Mouse (Mus musculus): ENCODE measurements at regions not wholly inside any gene's neighbourhood (a gene's known extent, or its start where the extent isn't known, plus 50 kb on each side); places are given as distances from the start of the nearest gene placed in this dataset.

GRCm38 (mm10) chr3:21835526-21835925, 240.9 kb upstream of the Tbl1xr1 start:
- ATAC-seq (ENCODE audit: insufficient number of reproducible peaks, insufficient read depth, low FRiP score, low TSS enrichment): no peak
- Histone ChIP-seq H3K36me3 (no peaks in the 10 kb centered on the region), H3K4me1 (no peaks in the 10 kb centered on the region), H3K27ac (no peak overlapping the region), H3K4me3 (no peak overlapping the region), H3K4me2 (replicated peaks) (no peak overlapping the region), H3K9ac (no peak overlapping the region), H3K27me3 (no peaks in the 10 kb centered on the region), H3K9me3 (no peaks in the 10 kb centered on the region)
- WGBS: 88% methylated on average over 1 of the region's 1 CpGs

GRCm38 (mm10) chr3:21837297-21837946, 239.0 kb upstream of the Tbl1xr1 start:
- ATAC-seq (ENCODE audit: insufficient number of reproducible peaks, insufficient read depth, low FRiP score, low TSS enrichment): no peak
- H3K36me3 ChIP-seq: no peaks in the 10 kb centered on the region
- H3K4me3 ChIP-seq: no peak overlapping the region
- H3K9me3 ChIP-seq: no peaks in the 10 kb centered on the region
- H3K27ac ChIP-seq: no peak overlapping the region
- no peaks in the 10 kb centered on the region for H3K27me3 ChIP-seq
- no peak overlapping the region for H3K4me2 ChIP-seq (replicated peaks)
- H3K4me1 ChIP-seq: no peaks in the 10 kb centered on the region
- H3K9ac ChIP-seq: no peak overlapping the region
- whole genome bisulfite sequencing: 72% methylated on average over 4 of the region's 4 CpGs

- WGBS: 56% methylated on average over 5 of the region's 5 CpGs
- no peak for ATAC-seq (ENCODE audit: insufficient number of reproducible peaks, insufficient read depth, low FRiP score, low TSS enrichment)
- Histone ChIP-seq H3K9ac (no peak overlapping the region), H3K27ac (no peak overlapping the region), H3K4me2 (replicated peaks) (no peak overlapping the region), H3K9me3 (no peaks in the 10 kb centered on the region), H3K4me3 (no peak overlapping the region), H3K36me3 (no peaks in the 10 kb centered on the region), H3K27me3 (no peaks in the 10 kb centered on the region), H3K4me1 (no peaks in the 10 kb centered on the region)
Measured at GRCm38 (mm10) chr3:21840751-21841488, 235.5 kb upstream of the Tbl1xr1 start.

GRCm38 (mm10) chr3:21841506-21841905, 234.9 kb upstream of the Tbl1xr1 start:
- H3K4me2 ChIP-seq (replicated peaks): no peak overlapping the region
- no peak overlapping the region for H3K9ac ChIP-seq
- no peak overlapping the region for H3K27ac ChIP-seq
- no peak overlapping the region for H3K4me3 ChIP-seq
- no peak for ATAC-seq (ENCODE audit: insufficient number of reproducible peaks, insufficient read depth, low FRiP score, low TSS enrichment)
- H3K27me3 ChIP-seq: no peaks in the 10 kb centered on the region
- H3K36me3 ChIP-seq: no peaks in the 10 kb centered on the region
- WGBS: 76% methylated on average over 1 of the region's 1 CpGs
- H3K9me3 ChIP-seq: no peaks in the 10 kb centered on the region
- no peaks in the 10 kb centered on the region for H3K4me1 ChIP-seq

GRCm38 (mm10) chr3:21842545-21843291, 233.7 kb upstream of the Tbl1xr1 start:
- ATAC-seq (ENCODE audit: insufficient number of reproducible peaks, insufficient read depth, low FRiP score, low TSS enrichment): no peak
- H3K4me3 ChIP-seq: no peak overlapping the region
- WGBS: 62% methylated on average over 10 of the region's 10 CpGs

GRCm38 (mm10) chr3:21843292-21843852, 233.1 kb upstream of the Tbl1xr1 start:
- Histone ChIP-seq H3K4me3 (no peak overlapping the region), H3K36me3 (no peaks in the 10 kb centered on the region), H3K9ac (no peak overlapping the region), H3K4me1 (no peaks in the 10 kb centered on the region), H3K9me3 (no peaks in the 10 kb centered on the region), H3K27me3 (no peaks in the 10 kb centered on the region), H3K4me2 (replicated peaks) (no peak overlapping the region), H3K27ac (no peak overlapping the region)
- no peak for ATAC-seq (ENCODE audit: insufficient number of reproducible peaks, insufficient read depth, low FRiP score, low TSS enrichment)
- 73% methylated on average over 5 of the region's 5 CpGs for WGBS

More at GRCm38 (mm10) chr3:21842545-21843291, 233.7 kb upstream of the Tbl1xr1 start:
- no peaks in the 10 kb centered on the region for H3K9me3 ChIP-seq
- H3K9ac ChIP-seq: no peak overlapping the region
- H3K36me3 ChIP-seq: no peaks in the 10 kb centered on the region
- H3K27ac ChIP-seq: no peak overlapping the region
- no peaks in the 10 kb centered on the region for H3K27me3 ChIP-seq
- no peaks in the 10 kb centered on the region for H3K4me1 ChIP-seq
- no peak overlapping the region for H3K4me2 ChIP-seq (replicated peaks)

GRCm38 (mm10) chr3:21849831-21850230, 226.6 kb upstream of the Tbl1xr1 start:
- ATAC-seq (ENCODE audit: insufficient number of reproducible peaks, insufficient read depth, low FRiP score, low TSS enrichment): no peak
- Histone ChIP-seq H3K27me3 (no peaks in the 10 kb centered on the region), H3K36me3 (no peaks in the 10 kb centered on the region), H3K4me2 (replicated peaks) (no peak overlapping the region), H3K27ac (no peak overlapping the region), H3K9me3 (no peaks in the 10 kb centered on the region), H3K9ac (no peak overlapping the region), H3K4me1 (no peaks in the 10 kb centered on the region), H3K4me3 (no peak overlapping the region)
- 81% methylated on average over 5 of the region's 5 CpGs for WGBS

- WGBS: 91% methylated on average over 2 of the region's 2 CpGs
- Histone ChIP-seq H3K4me2 (replicated peaks) (no peak overlapping the region), H3K9ac (no peak overlapping the region), H3K4me3 (no peak overlapping the region), H3K36me3 (no peaks in the 10 kb centered on the region), H3K4me1 (no peaks in the 10 kb centered on the region), H3K27me3 (no peaks in the 10 kb centered on the region), H3K9me3 (no peaks in the 10 kb centered on the region), H3K27ac (no peak overlapping the region)
- ATAC-seq (ENCODE audit: insufficient number of reproducible peaks, insufficient read depth, low FRiP score, low TSS enrichment): no peak
Measured at GRCm38 (mm10) chr3:21850977-21851376, 225.5 kb upstream of the Tbl1xr1 start.

GRCm38 (mm10) chr3:21854340-21854739, 222.1 kb upstream of the Tbl1xr1 start:
- Histone ChIP-seq H3K4me2 (replicated peaks) (no peak overlapping the region), H3K27me3 (no peaks in the 10 kb centered on the region), H3K9ac (no peak overlapping the region), H3K27ac (no peak overlapping the region), H3K4me3 (no peak overlapping the region), H3K36me3 (no peaks in the 10 kb centered on the region), H3K4me1 (no peaks in the 10 kb centered on the region), H3K9me3 (no peaks in the 10 kb centered on the region)
- WGBS: 58% methylated on average over 2 of the region's 2 CpGs
- ATAC-seq (ENCODE audit: insufficient number of reproducible peaks, insufficient read depth, low FRiP score, low TSS enrichment): no peak

GRCm38 (mm10) chr3:21859436-21859835, 217.0 kb upstream of the Tbl1xr1 start:
- no peak overlapping the region for H3K27ac ChIP-seq

GRCm38 (mm10) chr3:21860915-21861635, 215.4 kb upstream of the Tbl1xr1 start:
- no peaks in the 10 kb centered on the region for H3K4me1 ChIP-seq
- WGBS: 69% methylated on average over 4 of the region's 4 CpGs
- no peak overlapping the region for H3K27ac ChIP-seq
- no peaks in the 10 kb centered on the region for H3K36me3 ChIP-seq
- no peak overlapping the region for H3K9ac ChIP-seq
- no peaks in the 10 kb centered on the region for H3K9me3 ChIP-seq
- no peak overlapping the region for H3K4me3 ChIP-seq
- H3K4me2 ChIP-seq (replicated peaks): no peak overlapping the region
- no peak for ATAC-seq (ENCODE audit: insufficient number of reproducible peaks, insufficient read depth, low FRiP score, low TSS enrichment)
- no peaks in the 10 kb centered on the region for H3K27me3 ChIP-seq

More at GRCm38 (mm10) chr3:21859436-21859835, 217.0 kb upstream of the Tbl1xr1 start:
- WGBS: 73% methylated on average over 1 of the region's 1 CpGs
- H3K9ac ChIP-seq: no peak overlapping the region
- H3K9me3 ChIP-seq: no peaks in the 10 kb centered on the region
- H3K4me3 ChIP-seq: no peak overlapping the region
- no peaks in the 10 kb centered on the region for H3K27me3 ChIP-seq
- H3K4me2 ChIP-seq (replicated peaks): no peak overlapping the region
- no peak for ATAC-seq (ENCODE audit: insufficient number of reproducible peaks, insufficient read depth, low FRiP score, low TSS enrichment)
- no peaks in the 10 kb centered on the region for H3K4me1 ChIP-seq
- no peaks in the 10 kb centered on the region for H3K36me3 ChIP-seq
